Mouse (Mus musculus): ENCODE data around the gene Gpd1l. TPM values are rescaled to one million over a fixed set of nuclear protein-coding genes. Genes with fewer than 3 reads are reported as not detected.
A peak's percentile ranks its signal among the peaks of the same experiment; 100 is the strongest.

Gene Gpd1l
- polyA plus RNA-seq, 1 experiment from 2014 or later, result 34.4 TPM

DNA sequence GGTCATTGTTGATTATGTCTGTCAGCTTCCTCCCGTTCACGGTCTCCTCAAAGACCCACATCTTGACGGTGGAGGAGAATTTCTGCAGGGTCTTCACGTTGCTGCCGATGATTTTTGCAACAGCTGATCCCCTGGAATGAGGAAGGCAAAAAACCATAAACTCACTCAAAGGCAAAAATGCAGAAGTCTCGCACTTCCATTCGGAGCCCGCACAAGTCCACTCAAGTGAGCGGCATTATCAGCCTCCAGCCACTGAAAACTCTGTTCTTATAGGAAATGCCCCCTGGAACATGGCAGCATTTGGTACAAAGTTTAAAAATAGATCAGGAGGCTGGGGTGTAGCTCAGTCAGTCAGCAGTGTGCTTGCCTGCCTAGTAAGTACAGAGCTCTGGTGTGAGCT, 13.2 kb downstream of the Gpd1l start:
- peaks cover 8% of the 10 kb centered on the region; the same call in 1 of the 2 replicates for H3K36me3 ChIP-seq (ENCODE audit: control insufficient read depth, insufficient read depth)
- no peak overlapping the region for H3K4me2 ChIP-seq (ENCODE audit: low read length)
- no peak overlapping the region for H3K4me3 ChIP-seq (replicated peaks; ENCODE audit: low read length)
- H3K4me1 ChIP-seq (replicated peaks; ENCODE audit: control insufficient read depth, insufficient read depth, low read length), result no peaks in the 10 kb centered on the region
- ATAC-seq, result no peak
- H3K27me3 ChIP-seq (replicated peaks; ENCODE audit: control insufficient read depth, insufficient read depth, low read length), result no peaks in the 10 kb centered on the region
- H3K9me3 ChIP-seq (ENCODE audit: control insufficient read depth, low read length), result no peaks in the 10 kb centered on the region
- WGBS, result 89% methylated on average over 9 of the region's 9 CpGs
- no peak overlapping the region for H3K9ac ChIP-seq (replicated peaks; ENCODE audit: low read depth, low read length)
- no peak overlapping the region for H3K27ac ChIP-seq (ENCODE audit: low read length)

GRCm38 (mm10) chr9:114912680-114913649, 20.8 kb downstream of the Gpd1l start:
- no peaks in the 10 kb centered on the region for H3K9me3 ChIP-seq (ENCODE audit: control insufficient read depth, low read length)
- no peak overlapping the region for H3K9ac ChIP-seq (replicated peaks; ENCODE audit: low read depth, low read length)
- 44% methylated on average over 18 of the region's 18 CpGs for WGBS
- H3K4me1 ChIP-seq (replicated peaks; ENCODE audit: control insufficient read depth, insufficient read depth, low read length), result peaks cover 4% of the 10 kb centered on the region
- no peak overlapping the region for H3K4me3 ChIP-seq (replicated peaks; ENCODE audit: low read length)
- no peaks in the 10 kb centered on the region for H3K27me3 ChIP-seq (replicated peaks; ENCODE audit: control insufficient read depth, insufficient read depth, low read length)
- peak; percentile 73 for ATAC-seq
- peaks cover 10% of the 10 kb centered on the region; the same call in 1 of the 2 replicates for H3K36me3 ChIP-seq (ENCODE audit: control insufficient read depth, insufficient read depth)
- H3K27ac ChIP-seq (ENCODE audit: low read length), result no peak overlapping the region
- no peak overlapping the region for H3K4me2 ChIP-seq (ENCODE audit: low read length)

DNA sequence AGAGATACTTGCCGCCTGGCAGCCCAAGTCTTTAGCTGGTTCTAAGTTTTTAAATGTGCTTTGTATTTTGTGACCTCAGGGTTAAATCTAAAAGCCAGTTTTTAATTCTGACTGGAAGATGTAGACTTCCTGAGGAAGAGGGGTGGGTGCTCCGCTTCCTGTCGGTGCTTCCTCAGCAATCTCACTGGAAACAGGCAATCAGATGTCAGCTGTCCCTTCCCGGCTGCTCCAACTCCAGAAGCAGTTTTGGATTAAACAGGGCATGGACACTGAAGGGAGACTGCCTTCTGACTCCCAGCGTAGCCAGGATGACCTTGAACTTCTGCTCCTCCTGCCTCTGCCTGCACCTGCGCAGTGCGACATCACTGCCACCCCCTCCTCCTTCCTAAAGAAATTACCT, 26.3 kb downstream of the Gpd1l start:
- Histone ChIP-seq H3K9me3 (ENCODE audit: control insufficient read depth, low read length) (no peaks in the 10 kb centered on the region), H3K4me3 (replicated peaks; ENCODE audit: low read length) (no peak overlapping the region), H3K9ac (replicated peaks; ENCODE audit: low read depth, low read length) (no peak overlapping the region), H3K27me3 (replicated peaks; ENCODE audit: control insufficient read depth, insufficient read depth, low read length) (no peaks in the 10 kb centered on the region), H3K27ac (ENCODE audit: low read length) (no peak overlapping the region), H3K36me3 (ENCODE audit: control insufficient read depth, insufficient read depth) (peaks cover 6% of the 10 kb centered on the region; the same call in 1 of the 2 replicates), H3K4me1 (replicated peaks; ENCODE audit: control insufficient read depth, insufficient read depth, low read length) (no peaks in the 10 kb centered on the region), H3K4me2 (ENCODE audit: low read length) (no peak overlapping the region)
- no peak for ATAC-seq
- 81% methylated on average over 7 of the region's 7 CpGs for WGBS

DNA sequence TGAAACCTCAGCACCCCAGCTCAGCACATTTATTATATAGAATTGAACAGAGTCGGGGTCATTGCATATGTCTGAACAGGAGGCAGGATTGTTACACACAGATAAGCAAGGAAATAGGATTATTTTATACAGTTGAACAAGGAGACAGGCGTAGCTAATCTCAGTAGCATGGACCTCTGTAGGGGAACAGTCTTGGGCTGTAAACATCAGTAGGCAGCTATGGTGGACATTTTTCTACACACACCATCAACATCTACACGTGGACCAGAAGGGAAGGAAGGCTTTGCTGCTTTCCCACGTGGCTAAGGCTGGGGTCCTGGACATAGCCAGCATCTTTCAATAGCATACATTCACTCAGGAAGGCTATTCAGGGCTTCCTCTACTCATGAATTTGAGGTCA, 37.9 kb downstream of the Gpd1l start:
- no peaks in the 10 kb centered on the region for H3K4me1 ChIP-seq (replicated peaks; ENCODE audit: control insufficient read depth, insufficient read depth, low read length)
- no peaks in the 10 kb centered on the region for H3K36me3 ChIP-seq (ENCODE audit: control insufficient read depth, insufficient read depth)
- no peak overlapping the region for H3K27ac ChIP-seq (ENCODE audit: low read length)
- WGBS, result 77% methylated on average over 4 of the region's 4 CpGs
- no peak overlapping the region for H3K4me2 ChIP-seq (ENCODE audit: low read length)
- no peaks in the 10 kb centered on the region for H3K27me3 ChIP-seq (replicated peaks; ENCODE audit: control insufficient read depth, insufficient read depth, low read length)
- no peak for ATAC-seq
- no peak overlapping the region for H3K4me3 ChIP-seq (replicated peaks; ENCODE audit: low read length)
- no peaks in the 10 kb centered on the region for H3K9me3 ChIP-seq (ENCODE audit: control insufficient read depth, low read length)
- no peak overlapping the region for H3K9ac ChIP-seq (replicated peaks; ENCODE audit: low read depth, low read length)

DNA sequence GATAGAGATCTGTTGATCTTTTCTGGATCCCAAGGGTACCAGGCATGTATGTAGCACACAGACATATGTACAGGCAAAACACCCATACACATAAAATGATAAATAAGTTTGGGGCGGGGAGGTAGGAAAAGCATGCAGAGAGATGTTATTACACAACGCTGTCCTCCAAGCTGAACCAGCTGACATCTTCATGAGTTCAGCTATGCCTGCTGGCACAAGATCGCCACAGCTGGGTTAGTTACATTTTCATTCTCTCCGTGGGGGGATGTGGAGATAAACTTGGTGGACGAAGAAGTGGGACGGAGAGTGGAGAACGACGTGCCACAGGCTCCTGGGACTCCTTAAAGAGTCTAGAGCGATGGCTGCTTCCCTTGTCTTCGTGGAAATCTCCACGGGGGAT, 40.8 kb downstream of the Gpd1l start:
- no peaks in the 10 kb centered on the region for H3K36me3 ChIP-seq (ENCODE audit: control insufficient read depth, insufficient read depth)
- H3K9me3 ChIP-seq (ENCODE audit: control insufficient read depth, low read length), result no peaks in the 10 kb centered on the region
- WGBS, result 85% methylated on average over 11 of the region's 11 CpGs
- H3K4me3 ChIP-seq (replicated peaks; ENCODE audit: low read length), result no peak overlapping the region
- ATAC-seq, result no peak
- H3K4me2 ChIP-seq (ENCODE audit: low read length), result no peak overlapping the region
- H3K4me1 ChIP-seq (replicated peaks; ENCODE audit: control insufficient read depth, insufficient read depth, low read length), result no peaks in the 10 kb centered on the region
- H3K27ac ChIP-seq (ENCODE audit: low read length), result no peak overlapping the region
- no peaks in the 10 kb centered on the region for H3K27me3 ChIP-seq (replicated peaks; ENCODE audit: control insufficient read depth, insufficient read depth, low read length)
- no peak overlapping the region for H3K9ac ChIP-seq (replicated peaks; ENCODE audit: low read depth, low read length)

- 23% methylated on average over 7 of the region's 7 CpGs for WGBS
- H3K4me1 ChIP-seq (replicated peaks; ENCODE audit: control insufficient read depth, insufficient read depth, low read length), result no peaks in the 10 kb centered on the region
- no peak overlapping the region for H3K9ac ChIP-seq (replicated peaks; ENCODE audit: low read depth, low read length)
- H3K4me3 ChIP-seq (replicated peaks; ENCODE audit: low read length), result no peak overlapping the region
- no peaks in the 10 kb centered on the region for H3K36me3 ChIP-seq (ENCODE audit: control insufficient read depth, insufficient read depth)
- no peak overlapping the region for H3K4me2 ChIP-seq (ENCODE audit: low read length)
- H3K27ac ChIP-seq (ENCODE audit: low read length), result no peak overlapping the region
- H3K27me3 ChIP-seq (replicated peaks; ENCODE audit: control insufficient read depth, insufficient read depth, low read length), result no peaks in the 10 kb centered on the region
- no peaks in the 10 kb centered on the region for H3K9me3 ChIP-seq (ENCODE audit: control insufficient read depth, low read length)
- no peak for ATAC-seq
These were observed 43.4 kb downstream of the Gpd1l start for GRCm38 (mm10) chr9:114890377-114890776.

DNA sequence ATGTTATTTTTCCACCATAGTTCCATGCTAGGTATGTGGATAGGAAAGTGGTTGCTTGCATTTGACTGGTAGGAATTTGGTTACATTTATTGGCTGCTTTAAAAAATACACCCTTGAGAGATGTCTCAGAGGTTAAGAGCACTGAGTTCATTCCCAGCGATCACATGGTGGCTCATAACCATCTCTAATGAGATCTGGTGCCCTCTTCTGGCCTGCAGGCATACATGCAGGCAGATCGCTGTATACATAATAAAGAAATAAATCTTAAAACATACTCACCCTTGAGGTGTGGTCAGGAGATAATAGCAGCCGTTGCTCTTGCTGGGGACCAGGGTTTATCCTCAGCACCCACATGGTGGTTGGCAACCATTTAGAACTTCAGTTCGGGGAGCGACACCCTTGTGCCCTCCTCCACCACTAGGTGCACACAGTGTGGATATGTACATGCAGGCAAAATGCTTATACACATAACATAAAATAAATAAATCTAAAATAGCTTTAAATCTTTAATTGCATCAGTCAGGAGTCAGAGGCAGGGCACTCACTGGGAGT, 44.9 kb downstream of the Gpd1l start:
- no peaks in the 10 kb centered on the region for H3K4me1 ChIP-seq (replicated peaks; ENCODE audit: control insufficient read depth, insufficient read depth, low read length)
- H3K4me3 ChIP-seq (replicated peaks; ENCODE audit: low read length), result no peak overlapping the region
- no peak overlapping the region for H3K27ac ChIP-seq (ENCODE audit: low read length)
- H3K36me3 ChIP-seq (ENCODE audit: control insufficient read depth, insufficient read depth), result no peaks in the 10 kb centered on the region
- H3K9me3 ChIP-seq (ENCODE audit: control insufficient read depth, low read length), result no peaks in the 10 kb centered on the region
- H3K4me2 ChIP-seq (ENCODE audit: low read length), result no peak overlapping the region
- 88% methylated on average over 5 of the region's 5 CpGs for WGBS
- no peak overlapping the region for H3K9ac ChIP-seq (replicated peaks; ENCODE audit: low read depth, low read length)
- H3K27me3 ChIP-seq (replicated peaks; ENCODE audit: control insufficient read depth, insufficient read depth, low read length), result no peaks in the 10 kb centered on the region
- no peak for ATAC-seq

DNA sequence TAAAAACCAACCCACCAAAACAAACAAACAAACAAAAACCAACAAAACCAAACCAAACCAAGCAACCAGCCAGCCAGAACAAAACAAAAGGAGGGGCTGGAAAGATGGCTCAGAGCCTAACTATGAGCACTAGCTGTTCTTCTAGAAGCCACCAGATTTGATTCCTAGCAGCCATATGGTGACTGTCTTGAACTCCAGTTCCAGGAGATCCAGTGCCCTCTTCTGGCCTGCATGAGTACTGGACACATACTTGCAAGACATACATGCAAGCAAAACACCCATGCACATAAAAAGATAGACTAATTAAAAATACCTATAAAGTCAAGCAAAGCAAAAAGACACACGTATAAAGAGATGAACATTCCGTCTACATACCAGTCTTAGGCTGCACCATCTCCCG, 46.1 kb downstream of the Gpd1l start:
- Histone ChIP-seq H3K27ac (ENCODE audit: low read length) (no peak overlapping the region), H3K9me3 (ENCODE audit: control insufficient read depth, low read length) (no peaks in the 10 kb centered on the region), H3K27me3 (replicated peaks; ENCODE audit: control insufficient read depth, insufficient read depth, low read length) (no peaks in the 10 kb centered on the region), H3K4me2 (ENCODE audit: low read length) (no peak overlapping the region), H3K4me3 (replicated peaks; ENCODE audit: low read length) (no peak overlapping the region), H3K36me3 (ENCODE audit: control insufficient read depth, insufficient read depth) (no peaks in the 10 kb centered on the region), H3K4me1 (replicated peaks; ENCODE audit: control insufficient read depth, insufficient read depth, low read length) (no peaks in the 10 kb centered on the region), H3K9ac (replicated peaks; ENCODE audit: low read depth, low read length) (no peak overlapping the region)
- 95% methylated on average over 3 of the region's 3 CpGs for WGBS
- no peak for ATAC-seq

DNA sequence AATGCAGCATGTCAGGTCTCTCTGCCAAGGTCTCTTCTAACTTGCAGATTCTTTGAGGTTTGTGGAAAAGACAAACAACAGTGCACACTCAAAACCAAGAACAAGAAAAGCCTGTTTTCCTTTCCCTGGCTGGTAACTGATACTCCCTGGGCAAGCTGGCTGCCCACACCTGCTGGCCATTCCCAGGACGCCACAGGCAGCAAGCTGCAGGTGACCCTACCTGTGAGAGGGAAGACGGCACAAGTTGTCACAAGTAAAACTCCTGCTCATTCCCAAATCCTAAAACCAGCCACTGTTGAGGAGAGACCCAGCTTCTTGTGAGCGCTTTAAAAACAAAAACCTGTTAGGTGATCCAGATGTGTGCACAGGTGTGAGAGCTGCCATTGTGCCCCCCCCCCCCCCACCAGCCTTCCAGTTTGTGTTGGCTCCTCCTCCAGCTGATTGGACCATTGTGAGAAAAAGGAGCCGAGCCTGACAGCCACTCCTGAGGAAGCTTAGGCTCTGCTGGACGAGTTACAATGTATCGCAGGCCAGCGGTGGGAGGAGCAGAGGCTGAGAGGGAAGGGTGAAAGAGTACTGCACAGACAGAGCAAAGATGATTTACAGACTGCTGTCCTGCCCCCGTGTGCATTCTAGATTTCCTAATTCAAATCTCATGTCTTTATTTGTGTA, 47.7 kb downstream of the Gpd1l start:
- Histone ChIP-seq H3K4me2 (ENCODE audit: low read length) (no peak overlapping the region), H3K4me1 (replicated peaks; ENCODE audit: control insufficient read depth, insufficient read depth, low read length) (no peaks in the 10 kb centered on the region), H3K9ac (replicated peaks; ENCODE audit: low read depth, low read length) (no peak overlapping the region), H3K4me3 (replicated peaks; ENCODE audit: low read length) (no peak overlapping the region), H3K36me3 (ENCODE audit: control insufficient read depth, insufficient read depth) (no peaks in the 10 kb centered on the region), H3K27ac (ENCODE audit: low read length) (no peak overlapping the region), H3K27me3 (replicated peaks; ENCODE audit: control insufficient read depth, insufficient read depth, low read length) (no peaks in the 10 kb centered on the region), H3K9me3 (ENCODE audit: control insufficient read depth, low read length) (no peaks in the 10 kb centered on the region)
- ATAC-seq, result no peak
- WGBS, result 25% methylated on average over 8 of the region's 8 CpGs

Data from forebrain, embryonic 16.5 days (tissue).